Mouse (Mus musculus): ENCODE measurements at regions not wholly inside any gene's neighbourhood (a gene's known extent, or its start where the extent isn't known, plus 50 kb on each side); places are given as distances from the start of the nearest gene placed in this dataset.
"Not testable (repeated sequence)": the region's sequence is repeated elsewhere in the genome, so short reads cannot be mapped to it uniquely, and the experiment has no call there.

DNA sequence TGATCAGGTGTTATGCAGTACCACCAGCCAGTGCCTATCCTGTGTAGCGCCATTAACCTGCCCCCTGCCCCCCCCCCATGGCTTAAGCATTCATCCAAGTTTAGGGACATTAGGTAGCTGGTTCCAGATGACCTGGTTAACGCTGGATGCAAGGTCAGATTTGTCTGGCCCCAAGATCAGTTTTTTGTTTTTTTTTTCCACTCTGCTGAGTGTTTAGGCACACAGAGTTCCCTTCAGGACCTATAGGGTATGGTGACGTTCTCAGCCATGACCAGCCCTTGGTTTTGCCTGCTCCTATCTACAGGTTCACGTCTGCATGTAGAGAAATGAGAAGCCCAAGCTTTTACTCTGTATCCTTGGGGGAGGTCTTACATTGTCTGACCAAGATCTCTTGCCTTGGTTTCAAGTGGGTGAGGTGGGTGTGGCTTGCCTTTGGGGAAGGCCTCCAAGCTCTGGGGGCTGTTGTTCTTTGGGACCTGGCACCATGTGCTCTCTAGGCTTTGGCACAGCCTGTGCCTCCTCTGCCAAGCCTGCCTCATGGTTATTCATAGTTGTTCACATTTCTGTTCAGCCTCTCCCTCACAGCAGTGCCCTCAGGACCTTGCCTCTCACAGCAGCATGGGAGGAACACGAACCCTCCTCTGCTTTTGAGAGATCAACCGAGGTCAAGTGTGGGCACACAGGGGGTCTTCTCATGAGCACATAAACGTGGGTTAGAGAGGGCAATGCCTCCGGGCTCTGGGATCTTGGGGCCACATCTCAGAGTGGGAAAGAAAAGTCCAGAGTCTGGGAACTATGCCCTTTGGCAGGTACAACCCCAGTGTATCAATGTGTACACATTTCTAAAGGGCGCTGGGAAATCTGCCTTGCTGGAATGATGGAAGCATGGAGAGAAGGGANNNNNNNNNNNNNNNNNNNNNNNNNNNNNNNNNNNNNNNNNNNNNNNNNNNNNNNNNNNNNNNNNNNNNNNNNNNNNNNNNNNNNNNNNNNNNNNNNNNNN, 208.8 kb upstream of the Peli2 start:
- no peak for ATAC-seq (replicated peaks; ENCODE audit: low FRiP score, poor library complexity, severe bottlenecking)

GRCm38 (mm10) chr14:47915621-47916020, 205.0 kb upstream of the Peli2 start:
- no peak for ATAC-seq (replicated peaks; ENCODE audit: low FRiP score, poor library complexity, severe bottlenecking)

- ATAC-seq (replicated peaks; ENCODE audit: low FRiP score, poor library complexity, severe bottlenecking): no peak
Observed at GRCm38 (mm10) chr14:47920638-47921347, 199.8 kb upstream of the Peli2 start.

DNA sequence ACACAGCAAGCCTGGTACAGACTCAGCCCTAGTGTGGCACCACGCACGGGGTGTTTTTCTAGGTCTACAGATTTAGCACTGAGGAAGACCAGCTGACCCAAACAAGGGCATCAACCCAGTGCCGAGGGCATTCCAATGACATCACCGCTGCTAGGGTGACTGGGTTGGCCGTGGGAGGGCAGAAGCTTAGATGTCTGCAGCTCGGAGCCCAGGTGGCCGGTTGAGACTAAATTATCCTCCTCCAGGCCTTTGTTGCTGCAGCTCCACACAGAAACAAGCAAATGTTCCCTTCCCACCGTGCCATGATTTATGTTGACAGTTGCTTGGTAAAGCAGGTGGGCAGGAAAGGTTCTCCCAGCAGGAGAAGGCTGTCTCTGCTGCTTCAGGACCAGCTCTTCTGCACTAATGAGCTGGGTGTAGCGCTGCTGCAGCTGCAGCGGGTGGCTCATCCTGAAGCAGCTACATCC, 198.8 kb upstream of the Peli2 start:
- ATAC-seq (replicated peaks; ENCODE audit: low FRiP score, poor library complexity, severe bottlenecking): no peak

GRCm38 (mm10) chr14:47926416-47926815, 194.2 kb upstream of the Peli2 start:
- no peak for ATAC-seq (replicated peaks; ENCODE audit: low FRiP score, poor library complexity, severe bottlenecking)

DNA sequence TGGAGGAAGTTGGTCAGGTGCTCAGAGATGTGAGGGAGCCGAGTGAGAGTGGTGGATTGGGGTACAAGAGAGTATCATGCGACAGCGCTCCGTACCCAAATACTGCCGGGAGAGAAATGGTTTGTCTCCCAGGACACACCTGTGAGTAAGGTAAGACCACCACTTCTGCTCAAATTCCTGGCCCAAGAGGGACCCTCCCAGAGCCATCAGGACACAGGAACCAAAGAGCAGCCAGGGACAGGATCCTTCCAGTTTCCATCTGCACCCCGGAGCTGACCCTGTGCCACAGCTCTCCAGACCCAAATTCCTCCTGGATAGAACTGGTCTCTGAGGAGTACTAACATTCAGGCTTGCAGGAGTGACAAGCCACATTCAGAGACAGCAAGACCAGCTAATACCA, 185.2 kb upstream of the Peli2 start:
- no peak for ATAC-seq (replicated peaks; ENCODE audit: low FRiP score, poor library complexity, severe bottlenecking)

GRCm38 (mm10) chr14:47937081-47937651, 183.5 kb upstream of the Peli2 start:
- no peak for ATAC-seq (replicated peaks; ENCODE audit: low FRiP score, poor library complexity, severe bottlenecking)

GRCm38 (mm10) chr14:47939781-47940590, 180.6 kb upstream of the Peli2 start:
- ATAC-seq (replicated peaks; ENCODE audit: low FRiP score, poor library complexity, severe bottlenecking): no peak

DNA sequence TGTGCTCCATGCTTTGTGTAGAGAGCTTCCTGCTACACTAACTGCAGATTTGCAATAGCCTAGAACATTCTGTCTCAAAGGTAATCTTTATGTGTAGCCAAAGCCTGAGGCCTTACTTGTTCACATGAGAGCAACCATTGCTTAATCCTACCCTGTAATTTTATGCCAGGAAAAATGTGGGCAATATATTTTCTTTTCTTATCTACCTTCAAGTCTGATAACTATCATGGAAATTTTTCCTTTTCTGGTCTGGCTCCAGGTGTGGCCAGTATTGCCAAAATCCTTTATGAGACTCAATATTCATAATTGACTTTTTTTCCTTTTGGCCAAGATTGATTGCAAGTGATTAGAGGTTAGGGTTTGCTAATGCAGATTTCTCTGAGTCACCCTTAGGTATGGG, 178.0 kb upstream of the Peli2 start:
- ATAC-seq (replicated peaks; ENCODE audit: low FRiP score, poor library complexity, severe bottlenecking): no peak

- no peak for ATAC-seq (replicated peaks; ENCODE audit: low FRiP score, poor library complexity, severe bottlenecking)
Observed at GRCm38 (mm10) chr14:47944595-47944994, 176.0 kb upstream of the Peli2 start.

DNA sequence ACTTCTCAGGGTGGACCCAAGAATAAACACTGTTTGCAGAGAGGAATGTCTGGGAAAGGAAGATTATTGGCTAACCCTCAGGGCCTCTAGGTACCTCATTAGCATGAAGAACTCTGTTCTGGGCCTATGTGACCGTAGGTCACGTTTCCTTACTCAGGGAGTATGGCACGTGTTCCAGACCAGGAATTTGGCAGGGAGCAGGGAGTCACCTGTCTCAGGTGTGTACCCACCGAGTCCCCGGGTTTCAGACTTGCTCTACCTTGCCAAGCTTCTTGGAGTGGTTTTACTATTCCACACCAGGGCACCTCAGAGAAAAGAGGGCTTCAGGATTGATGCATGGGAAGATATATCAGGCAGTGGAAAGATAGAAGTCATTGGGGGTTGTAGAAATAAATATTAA, 169.6 kb upstream of the Peli2 start:
- no peak for ATAC-seq (replicated peaks; ENCODE audit: low FRiP score, poor library complexity, severe bottlenecking)

DNA sequence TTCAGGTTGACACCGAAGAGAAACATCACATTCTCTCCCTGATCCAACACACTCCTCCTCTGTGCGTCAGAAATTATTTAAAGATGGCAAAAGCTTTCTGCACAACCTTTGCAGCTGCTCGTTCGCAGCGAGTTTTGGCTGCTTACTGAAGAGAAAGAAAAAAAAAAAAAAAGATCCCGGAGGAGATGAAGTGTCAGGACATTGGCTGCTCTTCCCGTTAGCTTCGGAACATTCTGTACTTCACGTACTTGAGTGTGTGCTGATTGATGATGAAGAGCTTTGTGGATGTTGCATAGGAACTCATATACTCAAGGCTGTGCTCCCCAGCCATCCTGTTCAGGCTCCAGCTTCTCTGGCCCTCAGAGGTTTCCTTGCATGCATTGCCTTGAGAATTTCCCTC, 162.5 kb upstream of the Peli2 start:
- no peak for ATAC-seq (replicated peaks; ENCODE audit: low FRiP score, poor library complexity, severe bottlenecking)

DNA sequence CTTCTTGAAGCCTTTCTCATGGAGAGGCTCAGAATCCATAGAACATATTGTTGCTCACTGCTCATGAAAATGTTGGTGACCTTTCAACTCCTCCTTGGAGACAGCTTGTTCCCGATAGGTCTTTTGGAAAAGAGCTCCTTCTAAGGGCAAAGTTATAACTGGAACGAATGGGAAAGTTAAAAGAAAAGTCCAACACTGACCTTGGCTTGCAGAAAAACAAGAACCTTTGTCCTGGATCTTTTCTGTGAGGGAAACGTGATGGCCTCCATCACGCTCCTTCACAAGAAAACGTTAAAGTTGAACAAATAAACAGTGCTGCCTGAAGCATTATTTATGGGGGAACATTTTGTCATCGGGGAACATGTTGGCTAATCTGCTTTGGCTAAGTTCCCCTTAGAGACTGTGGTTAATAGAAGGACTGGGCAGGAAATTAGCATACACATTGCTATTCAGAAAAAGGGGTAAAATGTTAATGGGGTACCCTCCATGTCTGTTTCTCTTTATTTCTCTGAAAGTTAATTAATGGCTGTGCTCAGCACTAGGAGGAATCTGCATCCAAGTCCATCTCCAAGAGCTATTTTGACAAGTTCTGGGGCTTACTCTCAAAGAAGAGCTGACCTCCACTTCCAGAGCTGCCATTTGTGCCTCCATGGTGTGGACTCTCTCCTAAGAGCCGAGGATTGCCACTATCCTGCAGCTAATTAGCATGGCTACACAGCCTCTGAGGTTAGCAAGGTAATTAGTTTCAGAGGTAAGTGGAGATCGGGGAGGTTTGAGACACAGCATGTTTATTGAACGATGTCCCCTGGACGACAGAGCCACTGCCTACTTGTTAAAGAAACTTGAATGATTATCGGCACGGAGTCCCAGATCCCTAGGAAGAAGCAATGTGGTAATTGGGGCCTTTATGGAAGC, 161.0 kb upstream of the Peli2 start:
- ATAC-seq (replicated peaks; ENCODE audit: low FRiP score, poor library complexity, severe bottlenecking): no peak

- ATAC-seq (replicated peaks; ENCODE audit: low FRiP score, poor library complexity, severe bottlenecking): not testable (repeated sequence)
Observed at GRCm38 (mm10) chr14:47964806-47965205, 155.8 kb upstream of the Peli2 start.

DNA sequence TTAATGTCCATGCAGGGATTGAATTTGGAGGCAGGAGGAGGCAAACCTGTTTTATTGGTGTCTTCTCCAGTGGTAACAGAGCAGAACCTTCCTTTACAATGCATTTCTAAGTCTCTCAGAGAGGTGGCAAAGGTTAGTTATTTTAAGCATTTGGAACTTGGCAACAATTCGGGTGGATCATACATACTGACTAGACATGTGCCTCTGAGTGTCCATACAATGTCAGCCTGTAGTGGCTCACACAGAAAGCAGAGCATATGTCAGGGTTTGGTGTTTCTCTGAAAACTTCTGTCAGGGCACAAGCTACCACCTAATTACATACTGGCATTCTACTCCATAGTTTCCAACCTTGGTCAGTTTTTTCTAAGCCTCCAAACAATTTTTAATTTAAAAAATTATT, 150.8 kb upstream of the Peli2 start:
- ATAC-seq (replicated peaks; ENCODE audit: low FRiP score, poor library complexity, severe bottlenecking): no peak

DNA sequence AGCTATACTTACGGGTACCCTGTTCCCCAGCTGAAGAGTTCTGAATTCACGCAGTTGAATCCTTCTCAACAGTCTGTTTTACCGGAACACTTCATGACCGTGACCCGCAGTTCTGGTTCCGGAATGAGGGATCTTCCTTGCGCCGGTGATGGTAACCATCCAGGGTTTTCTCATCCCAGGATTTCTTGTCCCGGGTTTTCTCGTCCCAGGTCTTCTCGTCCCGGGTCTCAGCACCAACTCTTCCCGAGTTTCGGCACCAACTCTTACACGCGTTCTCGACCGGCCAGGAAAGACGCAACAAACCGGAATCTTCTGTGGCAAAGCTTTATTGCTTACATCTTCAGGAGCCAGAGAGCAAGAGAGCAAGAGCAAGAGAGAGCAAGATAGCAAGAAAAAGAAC, 147.5 kb upstream of the Peli2 start:
- not testable (repeated sequence) for ATAC-seq (replicated peaks; ENCODE audit: low FRiP score, poor library complexity, severe bottlenecking)

DNA sequence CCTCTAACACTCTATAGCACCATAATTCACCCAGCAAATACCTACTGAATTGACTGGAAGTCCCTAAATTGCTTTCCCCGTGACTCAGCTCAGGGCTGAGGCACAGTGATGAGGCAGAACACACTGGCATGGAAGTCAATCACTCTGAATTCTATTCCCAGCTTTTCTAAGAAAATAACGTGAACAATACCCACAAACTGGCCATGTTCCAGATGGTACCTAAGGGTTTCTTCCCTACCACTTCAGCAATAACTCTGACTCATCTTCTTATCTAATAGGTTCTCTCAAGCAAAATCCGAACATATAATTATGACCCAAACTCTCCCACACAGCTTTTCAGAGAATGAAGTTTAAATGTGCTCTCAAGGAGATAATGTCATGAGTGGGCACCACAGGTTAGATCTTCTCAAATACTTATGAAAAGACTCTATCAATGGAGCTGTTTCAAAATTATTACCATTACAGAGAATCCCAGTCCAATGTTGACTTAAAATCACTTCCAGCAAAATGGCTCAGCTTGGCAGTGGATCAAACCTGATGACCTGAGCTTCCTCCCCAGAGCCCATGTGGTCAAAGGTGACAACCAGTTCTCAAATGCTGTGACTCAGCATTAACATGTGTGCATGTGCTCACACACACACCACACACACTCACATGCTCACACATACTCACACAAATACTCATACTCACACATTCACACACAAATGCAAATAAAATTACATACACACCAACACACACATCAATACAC, 137.5 kb upstream of the Peli2 start:
- ATAC-seq (replicated peaks; ENCODE audit: low FRiP score, poor library complexity, severe bottlenecking): no peak

GRCm38 (mm10) chr14:47986483-47986882, 134.1 kb upstream of the Peli2 start:
- ATAC-seq (replicated peaks; ENCODE audit: low FRiP score, poor library complexity, severe bottlenecking): no peak

Data from erythroid progenitor cell, adult 5-6 weeks (primary cell).